Mouse (Mus musculus): ENCODE results near the gene Tmem232. TPM values are rescaled to one million over a fixed set of nuclear protein-coding genes. Genes with fewer than 3 reads are reported as not detected.
"Not testable (repeated sequence)": the region's sequence is repeated elsewhere in the genome, so short reads cannot be mapped to it uniquely, and the experiment has no call there.

Tmem232 gene
- not detected for total RNA-seq (2022)

GRCm38 (mm10) chr17:65540441-65541272 is at the start of gene Tmem232:
Tmem232 (minus strand) TSS chr17:65540782.
- DNase-seq: no peak

DNA sequence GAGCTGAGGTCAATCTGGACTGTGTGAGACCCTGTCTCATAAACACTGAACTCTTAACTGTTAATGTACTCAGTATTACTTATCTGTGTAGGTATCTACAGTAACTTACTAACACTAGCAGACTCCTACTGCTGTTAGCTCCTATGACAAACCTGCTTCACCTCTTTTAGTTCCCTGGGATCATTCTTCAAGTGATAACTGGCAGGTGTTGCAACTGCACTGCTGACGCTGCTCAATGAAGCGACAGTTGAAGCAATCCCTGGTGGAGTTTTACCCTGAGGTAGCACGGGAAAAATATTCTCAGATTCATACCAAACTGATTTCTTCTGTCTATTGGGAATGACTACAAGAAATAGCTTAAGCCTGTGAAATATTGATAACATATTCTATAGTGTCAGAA is 46.3 kb upstream of the Tmem232 start:
- DNase-seq: no peak

- no peak for DNase-seq
These were observed 40.9 kb upstream of the Tmem232 start for GRCm38 (mm10) chr17:65581440-65581839.

- DNase-seq: no peak
These were observed 39.2 kb upstream of the Tmem232 start for GRCm38 (mm10) chr17:65579766-65580165.

- DNase-seq: no peak
These were observed 34.8 kb upstream of the Tmem232 start for GRCm38 (mm10) chr17:65575339-65575738.

DNA sequence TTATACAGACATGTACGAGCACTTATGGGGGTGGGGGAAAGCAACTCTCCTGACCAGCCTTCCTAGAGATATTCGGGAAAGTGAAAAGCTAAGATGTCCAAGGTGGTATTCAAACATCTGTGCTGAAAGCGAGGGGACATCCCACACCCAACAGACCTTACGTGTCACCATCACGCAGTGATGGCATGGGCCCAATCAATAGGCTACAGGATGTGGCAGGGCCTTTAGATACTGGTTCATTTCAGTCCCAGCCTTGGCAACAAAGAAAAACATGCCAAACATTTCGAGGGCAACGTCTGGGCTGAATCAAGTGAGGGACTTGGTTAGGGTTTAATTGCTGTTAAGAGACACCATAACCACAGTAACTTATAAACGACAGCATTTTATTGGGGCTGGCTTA is 34.3 kb upstream of the Tmem232 start:
- no peak for DNase-seq

GRCm38 (mm10) chr17:65571866-65572265 is 31.3 kb upstream of the Tmem232 start:
- DNase-seq: peak; percentile 40

- peak; percentile 37 for DNase-seq
These were observed 30.9 kb upstream of the Tmem232 start for GRCm38 (mm10) chr17:65571466-65571865.

DNA sequence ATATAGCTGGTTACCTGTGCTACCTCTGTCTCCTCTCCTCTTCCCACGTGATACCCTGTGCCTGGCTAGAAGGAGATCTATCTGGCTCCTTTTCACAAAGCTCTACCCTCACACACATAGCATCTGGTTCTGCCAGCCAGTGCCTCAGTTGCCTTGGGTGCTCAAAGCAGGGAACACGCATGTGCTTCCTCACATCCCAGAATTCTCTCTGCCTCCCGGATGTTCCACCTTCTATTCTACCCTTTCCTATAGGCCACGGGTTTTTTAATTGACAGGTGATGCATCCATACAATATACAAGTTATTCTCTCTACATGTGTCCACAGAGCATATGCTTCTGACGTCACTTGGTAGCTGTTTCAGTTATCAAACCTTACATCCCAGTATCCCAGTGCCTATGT is 23.6 kb upstream of the Tmem232 start:
- DNase-seq: no peak

GRCm38 (mm10) chr17:65563345-65563744 is 22.8 kb upstream of the Tmem232 start:
- no peak for DNase-seq

DNA sequence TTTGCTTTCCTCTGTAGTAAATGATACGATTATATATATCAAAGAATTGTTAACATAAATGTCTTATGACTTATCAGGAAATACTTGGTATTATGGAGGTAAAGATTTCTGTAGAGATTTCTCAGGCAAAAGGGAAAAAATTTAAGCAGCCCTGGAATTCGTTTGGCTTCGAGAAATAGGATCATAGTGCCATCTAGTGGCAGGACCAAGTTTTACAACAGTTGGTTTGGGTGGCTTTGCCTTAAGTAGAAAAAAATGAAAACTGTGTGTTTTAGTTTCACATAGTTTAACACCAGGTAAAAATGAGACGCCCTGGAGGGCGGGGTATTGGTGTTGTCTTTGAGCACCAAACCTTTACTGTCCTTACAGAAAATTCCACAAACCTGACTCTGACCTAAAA is 22.2 kb upstream of the Tmem232 start:
- DNase-seq: no peak

DNA sequence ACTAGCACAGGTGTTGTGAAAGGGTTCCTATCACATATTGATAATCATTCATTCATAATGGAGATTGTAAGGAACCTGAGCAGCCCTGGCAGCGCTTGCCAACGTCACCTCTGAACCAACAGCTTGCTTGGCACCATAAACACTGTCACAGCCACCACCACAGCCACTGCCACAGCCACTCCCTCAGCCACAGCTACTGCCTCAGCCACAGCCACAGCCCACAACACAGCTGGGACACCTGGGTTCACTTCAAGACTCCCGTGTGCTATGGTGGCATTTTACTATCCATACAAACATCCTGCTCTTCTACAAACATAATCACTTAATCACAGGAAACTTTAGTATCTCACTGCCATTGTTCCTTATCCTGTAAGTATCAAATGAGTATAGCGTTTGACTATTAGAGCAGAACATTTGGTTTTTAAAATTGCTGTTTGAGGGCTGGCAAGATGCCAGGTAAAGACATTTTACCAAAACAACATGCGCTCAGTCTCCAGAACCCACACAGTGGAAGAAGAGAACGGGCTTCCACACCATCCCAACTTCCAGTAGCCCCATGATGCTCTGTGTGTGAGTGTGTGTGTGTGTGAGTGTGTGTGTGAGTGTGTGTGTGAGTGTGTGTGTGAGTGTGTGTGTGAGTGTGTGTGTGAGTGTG is 20.9 kb upstream of the Tmem232 start:
- DNase-seq: no peak

- no peak for DNase-seq
These were observed 18.7 kb upstream of the Tmem232 start for GRCm38 (mm10) chr17:65559273-65559672.

DNA sequence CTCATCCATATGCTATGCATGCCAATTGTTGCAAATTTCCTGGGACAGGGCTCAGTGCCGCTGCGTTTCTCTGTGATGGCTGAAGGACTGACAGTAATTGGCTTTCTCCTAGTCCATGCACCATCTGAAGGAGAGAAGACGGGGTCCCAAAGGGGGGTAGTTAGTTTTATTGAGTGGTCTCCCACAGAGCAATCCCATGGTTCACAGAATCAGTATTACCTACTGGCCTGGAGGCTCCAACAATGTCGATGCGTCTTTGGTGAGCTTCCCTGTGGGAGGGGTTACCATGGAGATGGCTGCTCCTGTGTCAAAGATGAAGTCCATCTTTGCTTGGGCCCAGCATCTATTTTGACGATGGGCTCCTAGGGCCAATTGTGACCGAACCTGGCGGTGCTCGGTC is 18.2 kb upstream of the Tmem232 start:
- no peak for DNase-seq

- peak; percentile 39 for DNase-seq
These were observed 17.6 kb upstream of the Tmem232 start for GRCm38 (mm10) chr17:65558217-65558616.

DNA sequence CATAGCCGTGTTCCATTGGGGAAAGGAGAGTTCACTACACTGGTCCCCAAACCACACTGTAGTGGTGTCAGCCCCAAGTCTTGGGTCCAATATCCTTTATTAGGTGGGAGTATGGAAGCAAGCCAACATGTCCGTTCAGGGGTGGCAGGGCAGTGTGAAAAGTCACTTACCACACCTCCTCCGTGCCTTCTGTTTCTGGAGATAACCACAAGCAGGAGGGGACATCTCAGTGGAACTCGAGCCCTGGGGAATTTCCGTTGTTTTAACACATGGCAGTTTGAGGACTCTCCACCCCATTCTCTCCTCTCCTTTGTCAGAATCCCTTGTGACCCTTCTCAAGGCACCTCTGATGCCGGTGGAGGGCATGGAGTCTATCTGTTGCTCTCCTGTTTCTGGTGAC is 16.6 kb upstream of the Tmem232 start:
- DNase-seq: no peak

DNA sequence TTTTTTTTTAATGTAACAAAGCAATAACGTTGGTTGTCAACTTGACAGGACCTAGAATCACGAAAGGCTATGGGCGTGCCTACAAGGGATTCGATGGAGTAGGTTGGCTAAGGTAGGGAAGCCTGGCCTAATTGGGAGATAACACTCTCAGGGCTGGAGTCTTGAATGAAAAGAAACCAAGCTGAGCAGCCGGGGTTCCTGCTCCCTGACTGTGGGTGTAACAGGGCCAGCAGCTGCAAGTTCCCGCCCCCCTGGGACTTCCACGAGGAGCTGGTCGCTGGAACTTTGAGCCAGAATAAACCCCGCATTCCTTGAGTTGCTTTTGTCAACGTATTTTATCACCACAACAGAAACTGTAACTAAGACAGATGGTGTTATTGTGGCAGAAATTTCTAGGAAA is 16.2 kb upstream of the Tmem232 start:
- DNase-seq: no peak

- no peak for DNase-seq
These were observed 11.9 kb upstream of the Tmem232 start for GRCm38 (mm10) chr17:65552426-65552997.

- no peak for DNase-seq
These were observed 9.8 kb upstream of the Tmem232 start for GRCm38 (mm10) chr17:65550357-65550756.

GRCm38 (mm10) chr17:65548698-65549365 is 8.2 kb upstream of the Tmem232 start:
- DNase-seq: peak; percentile 29

DNA sequence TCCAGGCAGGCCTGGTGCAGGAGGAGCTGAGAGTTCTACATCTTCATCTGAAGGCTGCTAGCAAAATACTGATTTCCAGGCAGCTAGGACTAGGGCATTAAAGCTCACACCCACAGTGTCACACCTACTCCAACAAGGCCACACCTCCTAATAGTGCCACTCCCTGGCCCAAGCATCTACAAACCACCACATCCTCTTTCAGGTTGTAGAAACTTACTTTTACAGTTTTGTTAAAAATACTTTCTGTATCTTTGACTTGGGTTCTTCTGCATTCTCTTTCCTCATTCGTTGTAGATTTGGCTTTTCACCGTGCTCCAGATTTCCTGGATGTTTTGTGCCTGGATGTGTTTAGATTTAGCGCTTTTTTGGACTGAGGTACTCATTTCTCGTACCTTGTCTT is 5.6 kb upstream of the Tmem232 start:
- DNase-seq: not testable (repeated sequence)

DNA sequence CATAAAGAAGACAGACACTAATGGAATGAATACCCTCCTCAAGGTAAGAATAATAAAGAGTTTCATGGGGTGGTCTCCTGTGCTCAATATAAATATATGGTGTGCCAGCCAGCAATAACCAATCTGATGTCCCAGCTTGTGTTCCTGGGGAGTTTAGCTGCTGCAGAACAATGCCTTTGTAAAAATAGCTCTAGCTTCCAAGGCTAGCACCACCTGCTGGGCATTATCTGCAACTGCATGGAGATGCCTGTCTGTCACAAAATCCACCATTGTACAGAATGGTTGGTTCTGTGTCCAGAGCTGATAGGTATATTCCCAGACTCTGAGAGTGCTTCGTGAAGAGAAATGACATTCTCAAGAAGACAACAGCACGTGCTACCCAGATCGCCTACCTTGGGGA is 4.4 kb downstream of the Tmem232 start:
- DNase-seq: peak; percentile 17

GRCm38 (mm10) chr17:65532381-65532780 is 8.2 kb downstream of the Tmem232 start:
- not testable (repeated sequence) for DNase-seq

All from adrenal gland, adult 8-10 months (tissue).